Mouse (Mus musculus): ENCODE data around the gene Ap1s3. TPM values are rescaled to one million over a fixed set of nuclear protein-coding genes. Genes with fewer than 3 reads are reported as not detected.
A peak's percentile ranks its signal among the peaks of the same experiment; 100 is the strongest.
"Not testable (repeated sequence)": the region's sequence is repeated elsewhere in the genome, so short reads cannot be mapped to it uniquely, and the experiment has no call there.

Ap1s3 gene
- total RNA-seq, 2 experiments from 2014 or later = 0.16 to 0.36 TPM

DNA sequence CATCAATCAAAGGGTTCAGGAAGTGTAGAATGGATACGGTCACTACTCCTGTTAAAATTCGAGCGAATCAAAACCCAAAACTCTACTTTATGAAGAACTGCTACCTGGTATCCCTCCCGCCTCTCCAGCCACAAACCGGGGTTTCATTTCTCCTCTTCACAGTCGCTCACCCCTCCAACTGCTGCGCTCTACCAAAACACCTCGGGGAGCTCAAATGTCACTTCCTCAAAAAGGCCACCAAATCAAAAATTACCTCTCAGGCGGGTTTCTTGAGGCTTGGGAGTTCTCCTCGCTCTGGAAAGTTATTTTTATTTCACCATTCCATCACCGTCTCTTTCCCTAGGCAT lies 603 bp downstream of the Ap1s3 start:
- no peak for DNase-seq
- intact Hi-C loops (cut with DNase I) = no loop called here

DNA sequence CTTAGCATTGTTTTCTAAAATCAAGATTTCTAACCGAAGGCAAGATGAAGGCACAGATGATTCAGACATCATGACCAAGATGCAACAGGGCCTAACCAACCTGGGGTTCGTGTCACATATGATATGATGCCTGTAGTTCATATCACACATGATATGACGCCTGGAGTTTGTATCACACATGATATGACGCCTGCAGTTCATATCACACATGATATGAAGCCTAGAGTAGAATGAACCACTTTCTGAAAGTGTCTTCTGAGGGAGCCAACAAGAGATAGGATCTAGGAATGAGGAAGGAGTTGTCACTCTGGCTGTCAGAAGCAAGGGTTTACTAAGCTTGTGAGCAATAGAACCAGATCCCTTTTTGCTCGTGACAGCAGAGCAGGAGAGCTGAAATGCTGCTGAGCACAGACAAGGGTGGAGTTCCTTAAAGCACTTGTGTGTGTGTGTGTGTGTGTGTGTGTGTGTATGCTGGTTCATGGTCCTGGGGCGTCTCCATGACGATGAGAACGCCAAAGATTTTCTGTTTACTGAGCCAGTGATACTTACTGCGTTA lies 2.3 kb downstream of the Ap1s3 start:
- intact Hi-C loops (cut with DNase I) = no loop called here
- no peak for DNase-seq

DNA sequence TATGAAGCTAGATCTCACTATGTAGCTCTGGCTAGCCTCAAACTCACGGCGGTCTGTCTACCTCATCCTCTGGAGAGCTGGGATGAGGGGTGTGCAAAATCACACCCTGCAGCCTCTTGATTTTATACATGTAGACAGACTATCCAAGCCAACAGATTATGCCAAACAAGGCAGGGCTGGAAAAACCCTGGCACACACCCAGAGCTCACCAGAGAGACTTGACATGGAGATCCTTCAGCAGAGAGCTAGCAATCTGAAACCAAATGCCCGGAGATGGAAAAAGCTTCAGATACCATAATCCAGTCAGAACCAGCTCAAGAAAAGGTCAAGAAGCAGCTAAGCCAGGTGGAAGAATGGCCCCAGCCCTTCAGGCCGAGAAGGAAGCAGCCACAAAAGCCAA lies 6.9 kb downstream of the Ap1s3 start:
- intact Hi-C loops (cut with DNase I) = no loop called here
- no peak for DNase-seq

DNA sequence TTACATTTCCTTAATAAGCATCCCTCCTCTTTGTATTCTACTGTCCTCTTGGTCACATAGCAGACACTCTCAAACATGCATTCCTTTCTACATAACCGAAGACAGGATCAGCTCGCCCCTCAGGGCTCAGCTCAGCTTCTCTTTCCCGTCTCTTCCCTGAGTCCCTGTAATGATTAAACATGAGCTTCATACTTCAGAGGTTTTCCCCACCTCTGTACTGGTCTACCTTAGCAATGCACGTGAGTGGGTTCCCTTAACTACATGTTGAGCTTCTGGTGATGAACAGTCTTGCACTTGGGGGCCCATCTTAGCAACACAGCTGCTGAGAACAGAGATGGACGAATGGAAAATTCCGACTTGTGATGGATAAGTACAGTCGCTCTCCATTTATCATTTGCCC lies 12.2 kb downstream of the Ap1s3 start:
- intact Hi-C loops (cut with DNase I) = no loop called here

DNA sequence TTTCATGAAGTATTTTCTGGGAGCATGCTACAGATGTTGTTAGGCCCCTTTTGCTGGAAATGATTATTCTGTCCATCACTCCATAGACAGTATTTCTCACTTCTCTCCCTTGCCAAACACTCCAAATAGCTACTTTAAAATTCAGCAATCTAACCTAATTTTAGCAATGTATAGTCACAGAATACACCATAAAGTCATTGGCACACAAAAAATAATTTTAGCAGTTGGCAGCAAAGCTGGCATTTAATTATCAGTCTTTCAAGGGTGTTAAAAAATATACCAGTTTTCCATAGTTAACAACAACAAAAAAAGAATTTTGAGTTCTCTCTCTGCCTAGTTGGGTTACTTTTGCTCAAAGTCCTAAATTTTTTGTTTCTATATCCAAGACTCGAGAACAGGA lies 14.4 kb downstream of the Ap1s3 start:
- intact Hi-C loops (cut with DNase I) = no loop called here
- DNase-seq = no peak

More for the DNA sequence above, 12.2 kb downstream of the Ap1s3 start:
- DNase-seq = no peak

DNA sequence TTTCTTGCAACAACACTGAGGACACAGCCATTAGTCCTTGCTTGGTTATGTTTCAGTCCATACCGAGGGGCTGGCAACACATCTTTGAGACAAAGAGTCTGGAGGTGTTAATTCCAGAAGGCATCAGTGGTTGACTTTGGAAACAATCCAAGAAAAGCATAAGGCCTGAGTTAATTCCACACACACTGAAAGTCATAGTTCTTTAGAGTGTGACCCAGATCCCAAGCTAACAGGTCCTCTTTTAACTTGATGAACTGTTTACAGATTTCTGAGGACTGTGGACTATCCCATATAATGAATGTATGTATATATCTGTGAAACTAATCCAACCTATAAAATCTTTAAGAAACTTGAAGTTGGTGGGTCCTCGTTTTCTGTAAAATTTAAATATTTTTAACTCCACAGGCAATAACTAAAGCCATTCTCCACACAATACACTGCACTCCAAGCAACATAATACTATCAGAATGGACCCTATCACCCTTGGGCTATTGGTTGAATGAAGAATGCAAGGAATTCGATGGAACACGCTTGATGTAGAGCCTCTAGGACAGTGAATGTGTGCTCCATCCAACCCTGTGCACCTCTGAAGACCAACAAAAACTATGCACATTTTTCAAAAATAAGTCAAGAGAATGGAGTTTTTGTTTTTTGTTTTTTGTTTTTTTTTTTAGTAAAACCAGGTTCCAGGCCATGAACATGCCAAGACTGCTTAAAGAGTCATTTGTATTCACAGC lies 15.8 kb downstream of the Ap1s3 start:
- intact Hi-C loops (cut with DNase I) = no loop called here
- no peak for DNase-seq

DNA sequence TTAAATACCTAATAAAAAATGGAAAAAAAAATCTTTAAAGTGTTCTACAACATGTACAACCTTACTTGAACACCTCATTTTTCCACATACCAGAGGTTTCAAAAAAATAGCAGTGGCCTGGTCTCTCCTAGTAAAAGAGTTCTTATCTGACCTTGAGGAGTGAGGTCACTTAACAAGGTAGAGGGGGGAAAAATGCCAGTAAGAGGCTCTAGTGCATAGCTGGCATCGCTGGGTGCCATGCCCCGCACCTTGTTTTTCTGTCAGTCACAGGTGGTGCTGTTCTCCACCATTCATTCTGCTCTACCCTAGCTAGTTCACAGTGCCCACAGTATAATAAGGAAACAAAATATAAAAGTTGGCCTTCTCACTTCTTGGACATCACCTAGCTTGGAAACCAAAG lies 16.8 kb downstream of the Ap1s3 start:
- DNase-seq = no peak
- intact Hi-C loops (cut with DNase I) = no loop called here

DNA sequence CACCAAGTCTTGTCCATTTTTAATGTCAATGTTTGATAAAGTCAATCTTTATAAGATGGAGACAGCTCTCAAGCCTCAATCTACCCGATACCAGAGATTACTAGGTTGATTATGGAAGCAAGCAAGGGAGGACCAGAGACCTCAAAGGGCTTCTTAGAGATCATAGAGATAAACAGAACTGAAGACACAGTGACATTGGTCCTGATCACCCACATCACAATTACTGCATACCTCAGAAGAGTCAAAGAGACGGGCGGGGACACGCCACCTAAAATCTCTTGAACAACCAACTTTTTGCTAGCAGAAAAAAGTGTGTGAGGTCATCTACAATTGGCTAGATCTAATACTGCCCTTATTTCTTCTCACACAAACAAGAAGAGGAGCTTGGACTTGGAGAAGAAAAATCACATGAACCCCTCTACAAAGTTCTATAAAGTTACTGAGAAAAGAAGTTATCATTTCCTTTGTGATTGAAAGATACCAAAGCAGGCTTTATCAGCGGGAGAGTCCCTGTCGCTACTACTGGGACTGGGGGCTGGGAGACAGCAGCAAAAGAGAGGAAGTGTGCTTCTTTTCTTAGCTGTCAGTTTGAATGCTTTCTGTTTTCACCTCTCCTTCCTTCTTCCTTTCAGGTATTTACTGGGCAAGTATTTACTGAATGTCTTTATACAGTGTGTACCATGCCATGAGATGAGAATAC lies 28.2 kb downstream of the Ap1s3 start:
- intact Hi-C loops (cut with DNase I) = no loop called here
- no peak for DNase-seq

DNA sequence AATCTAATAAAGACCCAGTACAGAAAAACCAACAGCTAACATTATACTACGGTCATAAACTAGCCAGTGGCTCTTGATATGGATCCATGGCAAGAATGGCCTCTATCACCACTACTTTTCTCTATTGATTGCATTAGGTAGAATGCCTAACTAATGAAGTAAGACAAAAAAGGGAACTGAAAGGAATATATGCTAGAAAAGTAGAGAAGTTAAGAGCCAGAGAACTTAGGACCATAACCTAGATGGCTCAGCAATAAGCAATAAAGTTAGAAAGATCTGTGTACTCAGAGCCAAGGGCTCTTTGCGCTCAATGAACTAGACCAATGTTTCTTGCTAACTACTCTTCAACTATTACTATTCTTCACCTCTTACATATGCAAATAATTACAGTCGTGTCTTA lies 29.1 kb downstream of the Ap1s3 start:
- no peak for DNase-seq
- intact Hi-C loops (cut with DNase I) = no loop called here

DNA sequence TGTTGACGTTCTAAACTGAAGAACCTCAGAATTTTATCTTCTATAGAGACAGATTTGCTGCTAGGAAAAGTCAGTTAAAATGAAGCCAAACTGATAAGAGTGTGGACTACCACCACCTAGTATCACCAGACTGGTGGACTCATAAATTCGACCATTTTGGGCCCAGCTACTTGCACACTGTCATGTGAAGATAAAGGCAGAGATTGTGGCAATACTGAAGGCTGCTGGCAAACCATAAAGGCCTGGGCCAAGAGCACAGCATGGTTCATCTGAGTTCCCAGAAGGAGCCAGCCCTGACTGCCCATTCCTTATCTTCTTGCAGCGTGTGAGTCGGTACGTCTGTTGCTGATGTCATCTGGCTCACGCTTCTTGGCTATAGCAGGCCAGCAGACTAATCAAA lies 30.4 kb downstream of the Ap1s3 start:
- intact Hi-C loops (cut with DNase I) = no loop called here

DNA sequence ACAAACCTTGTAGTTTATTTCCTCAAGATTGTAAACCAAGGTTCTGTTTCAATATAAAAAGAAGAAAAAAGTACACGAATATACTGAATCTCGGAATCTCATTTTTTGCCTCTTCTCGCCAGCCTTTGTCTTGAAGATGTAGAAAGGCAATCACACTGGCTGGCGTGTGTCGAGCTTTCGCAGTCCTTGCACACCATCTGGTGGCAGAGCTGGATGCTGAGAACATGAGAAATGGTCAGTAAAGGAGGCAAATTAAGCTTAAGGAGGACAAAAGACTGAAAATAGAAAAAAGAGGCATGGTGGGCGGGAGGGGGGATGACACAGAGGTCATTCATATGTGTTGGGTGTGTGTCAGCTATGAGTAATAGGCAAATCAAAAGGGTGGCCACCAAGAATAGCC lies 31.6 kb downstream of the Ap1s3 start:
- intact Hi-C loops (cut with DNase I) = loop anchor here (1.0 kb wide), 1 partner anchor 916 kb away; no protein-coding TSS in a partner anchor
- DNase-seq = peak; percentile 31 to 51

More for the DNA sequence above, 30.4 kb downstream of the Ap1s3 start:
- DNase-seq = no peak

DNA sequence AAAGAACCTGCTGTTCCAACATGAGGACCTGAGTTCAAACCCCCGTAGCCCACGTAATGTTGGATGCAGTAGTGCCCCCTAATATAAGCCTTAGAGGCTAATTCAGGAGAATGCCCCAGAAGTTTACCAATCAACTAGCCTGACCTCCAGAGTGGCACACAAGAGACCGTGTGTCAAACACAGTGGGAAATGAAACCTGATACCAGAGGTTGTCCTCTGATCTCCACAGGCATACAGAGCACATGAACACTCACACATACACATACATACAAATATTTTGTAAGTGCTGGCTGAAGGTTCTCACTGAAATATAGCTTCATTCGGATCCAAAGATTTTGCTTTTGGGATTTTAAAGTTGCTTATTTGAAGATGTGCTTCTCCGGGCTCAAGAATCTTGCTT lies 32.1 kb downstream of the Ap1s3 start:
- no peak for DNase-seq
- intact Hi-C loops (cut with DNase I) = loop anchor here (1.0 to 5.0 kb wide), 2 partner anchors 915 to 1102 kb away; no protein-coding TSS in a partner anchor

DNA sequence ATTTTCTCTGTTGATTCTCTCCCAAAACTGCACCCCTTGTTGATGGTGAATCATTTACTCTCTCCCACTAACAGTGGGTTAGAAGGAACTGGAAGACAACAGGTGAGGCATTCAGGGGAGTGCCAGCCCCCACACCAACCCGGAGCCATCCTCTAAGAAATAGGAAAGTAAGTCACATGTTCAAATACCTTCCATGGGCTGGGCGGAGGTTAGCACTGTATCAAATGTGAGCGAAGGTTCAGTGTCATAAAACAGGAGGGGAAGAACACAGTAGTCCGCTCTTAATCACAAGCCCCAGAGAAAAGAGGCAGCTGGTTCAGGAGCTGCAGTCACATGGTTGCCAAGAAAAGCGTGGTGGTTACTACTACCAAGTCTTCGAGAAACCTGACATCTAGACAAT lies 32.7 kb downstream of the Ap1s3 start:
- DNase-seq = no peak
- intact Hi-C loops (cut with DNase I) = loop anchor here (5.0 kb wide), 1 partner anchor 1102 kb away; no protein-coding TSS in a partner anchor

DNA sequence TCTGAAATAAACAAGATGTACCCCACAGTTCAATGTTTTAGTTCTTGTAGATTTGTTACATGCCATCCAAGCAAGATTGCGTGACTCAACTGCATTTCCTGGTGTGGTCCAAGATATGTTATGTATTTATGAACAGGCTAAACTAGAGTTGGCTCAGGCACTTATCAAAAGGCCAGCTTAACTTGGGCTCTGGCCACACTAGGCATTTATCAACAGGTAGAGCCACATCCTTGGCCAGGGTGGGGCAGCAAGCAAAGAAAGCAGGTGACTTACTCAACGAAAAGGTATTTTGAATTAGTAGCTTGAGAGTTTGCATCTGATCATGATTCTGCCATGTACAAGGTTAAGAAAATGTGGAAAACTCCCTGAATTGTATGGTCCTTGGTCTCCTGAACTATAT lies 34.0 kb downstream of the Ap1s3 start:
- intact Hi-C loops (cut with DNase I) = loop anchor here (5.0 kb wide), 1 partner anchor 1100 kb away; no protein-coding TSS in a partner anchor
- DNase-seq = no peak

DNA sequence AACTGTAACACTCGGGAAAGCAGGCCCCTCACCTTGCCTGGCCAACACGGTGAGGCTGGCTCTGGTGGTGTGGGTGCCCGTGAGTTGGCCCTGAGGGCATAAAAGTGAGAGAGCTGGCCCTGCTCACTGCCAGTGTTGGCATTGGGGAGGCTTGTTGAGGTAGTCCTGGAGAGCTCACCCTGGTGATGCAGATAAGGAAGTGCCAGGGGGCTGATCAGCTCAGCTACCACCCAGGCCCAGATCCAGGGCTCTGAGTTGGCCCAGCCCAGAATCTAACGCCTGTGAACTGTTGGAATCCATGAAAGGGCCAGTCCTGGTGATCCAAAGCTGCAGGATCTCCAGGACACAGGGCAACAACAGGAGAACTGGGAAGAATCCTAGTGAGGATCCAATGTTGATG lies 40.3 kb downstream of the Ap1s3 start:
- intact Hi-C loops (cut with DNase I) = no loop called here
- DNase-seq = peak; percentile 4 to 15

DNA sequence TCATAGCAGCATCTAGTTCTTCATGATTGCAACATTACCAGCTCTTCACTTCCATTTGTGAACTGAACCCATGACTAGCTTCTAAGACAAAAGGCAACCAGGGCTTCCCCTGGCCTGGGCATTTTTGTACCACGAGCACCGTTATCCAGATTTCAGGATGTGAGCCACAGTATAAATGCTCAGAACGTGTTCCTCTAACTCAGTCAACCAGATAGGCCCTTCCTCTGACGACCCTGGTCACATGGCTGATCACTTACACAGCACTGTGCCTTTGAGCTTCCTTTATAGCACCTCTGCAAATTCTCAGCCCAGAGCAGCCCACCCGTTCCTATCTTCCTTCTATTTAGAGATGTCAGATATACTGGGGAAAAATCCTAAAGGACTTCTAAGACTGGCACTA lies 42.0 kb downstream of the Ap1s3 start:
- intact Hi-C loops (cut with DNase I) = no loop called here
- DNase-seq = no peak

DNA sequence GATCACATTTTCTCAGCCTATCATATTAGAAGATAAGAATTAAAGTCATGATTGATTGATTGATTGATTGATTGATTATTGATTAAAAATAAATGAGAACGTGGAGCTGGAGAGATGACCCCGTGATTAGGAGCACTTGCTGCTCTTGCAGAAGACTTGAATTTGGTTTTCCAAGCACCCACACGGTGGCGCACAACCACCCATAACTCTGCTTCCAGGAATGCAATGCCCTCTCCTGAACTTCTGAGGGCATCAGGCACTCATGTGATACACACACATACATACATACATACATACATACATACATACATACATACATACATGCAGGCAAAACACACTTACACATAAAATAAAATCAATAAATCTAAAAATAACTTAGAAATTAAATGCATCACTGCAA lies 45.6 kb downstream of the Ap1s3 start:
- DNase-seq = no peak
- intact Hi-C loops (cut with DNase I) = no loop called here

DNA sequence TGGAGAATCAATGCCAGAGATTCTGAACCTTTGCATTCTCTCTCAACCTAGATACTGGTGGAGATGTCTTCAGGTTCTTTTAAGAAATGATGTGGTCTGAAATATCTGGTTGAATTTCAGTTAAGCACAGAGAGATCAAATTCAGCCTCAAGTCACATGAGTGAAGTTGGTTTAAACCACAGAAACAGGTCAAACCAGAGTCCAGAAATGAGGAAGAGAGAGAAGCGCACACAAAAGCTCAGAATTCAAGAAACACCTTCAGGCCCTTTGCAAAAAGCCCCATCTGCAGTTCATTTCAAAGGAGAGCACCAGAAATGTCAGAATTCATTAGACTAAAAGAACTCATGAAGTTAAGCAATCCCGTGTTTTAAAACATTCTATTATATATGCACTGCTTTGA lies 52.3 kb downstream of the Ap1s3 start:
- no peak for DNase-seq
- intact Hi-C loops (cut with DNase I) = no loop called here

DNA sequence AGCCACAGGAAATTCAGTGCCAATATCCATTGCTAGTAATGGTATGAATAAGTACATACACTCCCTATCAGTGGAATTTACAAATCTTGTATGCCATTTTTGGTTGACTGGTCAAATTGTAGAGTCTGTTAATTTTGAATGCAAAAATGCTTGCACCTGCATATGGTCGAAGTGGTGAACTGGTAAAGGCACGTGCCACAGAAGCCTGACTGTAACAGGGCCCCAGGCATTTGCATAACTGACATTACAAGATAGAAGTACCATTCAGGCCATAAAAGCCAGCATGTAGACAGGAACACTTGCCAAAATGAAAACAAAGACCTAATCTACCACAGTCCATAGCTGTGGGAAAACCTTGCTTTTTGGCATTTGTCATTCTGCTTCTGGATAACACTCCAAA lies 55.3 kb downstream of the Ap1s3 start:
- no peak for DNase-seq
- intact Hi-C loops (cut with DNase I) = no loop called here

DNA sequence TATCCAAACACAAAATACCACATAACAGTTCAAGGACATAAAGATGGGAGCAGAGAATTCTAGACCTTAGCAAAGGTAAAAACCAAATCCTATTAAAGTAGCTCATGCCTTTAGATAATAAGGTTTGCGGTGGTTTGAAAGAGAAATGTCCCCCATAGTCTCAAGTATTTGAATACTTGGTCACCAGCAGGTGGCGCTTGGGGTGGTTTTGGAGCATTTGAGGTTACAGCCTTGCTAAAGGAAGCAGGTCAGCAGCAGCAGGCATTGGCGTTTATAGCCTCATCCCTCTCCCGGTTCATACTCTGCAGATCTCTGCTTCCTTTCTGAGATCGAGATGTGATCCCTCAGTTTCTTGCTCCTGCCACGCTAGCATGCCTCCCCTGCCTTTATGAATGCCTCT lies 57.3 kb downstream of the Ap1s3 start:
- intact Hi-C loops (cut with DNase I) = no loop called here
- DNase-seq = no peak

DNA sequence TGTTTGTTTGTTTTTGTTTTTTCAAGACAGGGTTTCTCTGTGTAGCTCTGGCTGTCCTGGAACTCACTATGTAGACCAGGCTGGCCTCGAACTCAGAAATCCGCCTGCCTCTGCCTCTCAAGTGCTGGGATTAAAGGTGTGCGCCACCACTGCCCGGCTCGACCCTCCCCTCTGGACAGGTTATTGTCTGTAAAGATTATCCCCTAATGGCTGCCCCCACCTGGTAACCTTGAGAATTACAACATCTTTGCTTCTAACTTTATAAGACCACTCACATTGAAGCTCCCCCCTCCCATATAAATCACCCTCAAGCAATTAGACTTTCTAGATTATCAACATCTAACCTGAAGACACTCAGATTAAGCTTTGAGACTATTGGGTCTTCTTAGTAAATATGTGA lies 60.5 kb downstream of the Ap1s3 start:
- intact Hi-C loops (cut with DNase I); DNase-seq: not testable (repeated sequence)

DNA sequence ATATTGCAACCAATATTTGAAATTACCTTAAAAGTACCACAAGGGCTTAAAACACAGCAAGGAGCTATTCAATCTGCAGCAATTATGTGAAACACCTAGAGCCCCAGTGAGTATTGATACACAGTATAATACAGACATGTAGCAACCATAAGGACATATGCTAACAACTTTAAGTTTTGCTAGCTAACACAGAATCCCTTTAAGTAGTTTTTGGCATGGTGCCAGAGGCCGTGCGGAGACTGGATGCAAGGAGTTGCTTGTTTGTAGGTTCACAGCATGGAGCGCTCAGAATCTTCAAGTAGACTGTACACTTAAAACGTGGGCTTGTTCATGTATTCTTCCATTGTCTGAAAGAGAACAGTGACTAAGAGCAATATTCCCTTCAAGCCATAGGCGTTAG lies 62.9 kb downstream of the Ap1s3 start:
- intact Hi-C loops (cut with DNase I); DNase-seq: not testable (repeated sequence)
